Mouse (Mus musculus) gastrocnemius, postnatal 4 days (tissue): Measurements from ENCODE around the gene Ankrd53. TPM values are rescaled to one million over a fixed set of nuclear protein-coding genes. Genes with fewer than 3 reads are reported as not detected.

Experiments
- total RNA-seq, 2 experiments: library from RNA; stranded (reverse); gene quantifications; 2 replicates each; pipeline ENCODE4 v1.2.3; 2021

The Ankrd53 gene
- total RNA-seq, 2 experiments from 2014 or later: not detected

Other genes starting within 250 kb of the Ankrd53 start
- 10 to 100 TPM; 10.7 to 19.4 TPM for gene Actg2, start 226.4 kb upstream of the Ankrd53 start, total RNA-seq
- 10 to 100 TPM; 15.2 to 15.4 TPM for gene Stambp, start 189.9 kb upstream of the Ankrd53 start, total RNA-seq
- under 1 TPM in 1 of 2 experiments, not detected in 1; 0.23 TPM for gene Clec4f, start 106.5 kb upstream of the Ankrd53 start, total RNA-seq
- gene Cd207, start 84.8 kb upstream of the Ankrd53 start, total RNA-seq: not detected
- not detected for gene Vax2, start 51.4 kb upstream of the Ankrd53 start, total RNA-seq
- gene Atp6v1b1, start 19.7 kb upstream of the Ankrd53 start, total RNA-seq: not detected
- 10 to 100 TPM; 48.6 to 53.3 TPM for gene Tex261, start 13.2 kb downstream of the Ankrd53 start, total RNA-seq
- 10 to 100 TPM; 23.5 to 28.6 TPM for gene Nagk, start 32.3 kb downstream of the Ankrd53 start, total RNA-seq
- gene Paip2b, start 69.1 kb downstream of the Ankrd53 start, total RNA-seq: 10 to 100 TPM; 32.6 to 32.7 TPM
- gene Zfp638, start 104.5 kb downstream of the Ankrd53 start, total RNA-seq: 10 to 100 TPM; 61.7 to 82.4 TPM
- gene Dysf, start 245.9 kb downstream of the Ankrd53 start, total RNA-seq: 100 to 1,000 TPM; 113 to 130 TPM